Mouse (Mus musculus) urinary bladder, postnatal 10 days (tissue): ENCODE measurements around the gene Nol11.
"Not testable (repeated sequence)": the region's sequence is repeated elsewhere in the genome, so short reads cannot be mapped to it uniquely, and the experiment has no call there.

Source experiments
- DNase-seq: peaks from one replicate; pipeline ENCODE4 v3.0.0; 2022; ENCODE audit warnings: low spot score

The Nol11 gene

DNA sequence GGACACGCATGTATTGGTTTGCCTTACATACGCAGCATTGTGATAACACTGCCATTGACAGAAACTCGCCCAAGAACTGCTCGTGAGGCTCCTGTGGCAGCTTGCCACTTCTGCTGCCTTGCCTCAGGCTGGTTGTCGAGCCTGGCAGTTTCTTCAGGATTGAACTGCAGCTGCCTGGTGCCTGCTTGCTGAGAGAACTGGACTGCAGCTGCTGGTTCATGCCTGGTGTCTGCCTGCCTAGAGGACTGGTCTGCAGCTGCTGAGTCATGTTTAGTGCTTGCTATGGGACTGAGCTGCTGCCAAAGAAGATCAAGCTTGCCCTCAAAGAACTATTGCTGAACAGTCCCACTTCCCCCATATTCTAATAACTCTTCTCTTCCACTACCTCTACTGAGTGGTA is 33.9 kb downstream of the Nol11 start:
- DNase-seq, result no peak

DNA sequence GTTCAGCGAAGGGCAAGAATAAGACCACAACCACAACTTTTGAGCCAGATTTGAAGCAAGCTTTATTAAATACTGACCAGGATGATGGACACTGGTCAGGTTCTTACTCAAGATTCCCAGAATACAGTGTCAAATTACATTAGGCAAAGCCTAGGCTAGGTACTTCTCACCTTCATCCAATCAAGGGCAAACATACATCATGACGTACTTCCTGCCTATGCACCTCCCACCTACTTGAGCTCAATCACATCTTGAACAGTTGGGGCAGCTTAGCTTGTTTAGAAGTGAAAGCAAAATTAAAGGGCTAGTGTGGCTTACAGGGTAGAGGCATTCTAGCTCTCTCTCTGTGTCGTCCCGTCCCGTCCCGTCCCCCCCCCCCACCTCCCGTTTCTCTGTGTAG is 34.8 kb downstream of the Nol11 start:
- no peak for DNase-seq

DNA sequence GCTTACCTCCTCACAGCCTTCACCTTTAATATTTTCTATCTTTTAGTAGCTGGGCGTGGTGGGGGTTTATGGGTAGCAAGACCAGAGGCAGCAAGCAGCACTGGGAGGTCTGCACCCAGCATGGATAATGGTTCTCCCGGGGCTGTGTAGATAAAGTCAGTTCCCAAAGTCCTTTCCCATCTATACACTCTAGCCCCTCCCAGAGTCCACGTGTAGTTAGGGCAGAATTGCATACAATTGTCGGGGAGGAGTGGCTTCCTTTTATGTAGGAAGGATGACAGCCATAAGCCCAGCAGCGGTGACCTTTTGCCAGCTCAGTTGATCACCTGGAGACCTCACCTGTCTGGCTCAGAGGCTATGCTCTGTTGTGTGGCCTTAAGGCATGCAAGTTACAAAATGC is 35.5 kb downstream of the Nol11 start:
- no peak for DNase-seq

DNA sequence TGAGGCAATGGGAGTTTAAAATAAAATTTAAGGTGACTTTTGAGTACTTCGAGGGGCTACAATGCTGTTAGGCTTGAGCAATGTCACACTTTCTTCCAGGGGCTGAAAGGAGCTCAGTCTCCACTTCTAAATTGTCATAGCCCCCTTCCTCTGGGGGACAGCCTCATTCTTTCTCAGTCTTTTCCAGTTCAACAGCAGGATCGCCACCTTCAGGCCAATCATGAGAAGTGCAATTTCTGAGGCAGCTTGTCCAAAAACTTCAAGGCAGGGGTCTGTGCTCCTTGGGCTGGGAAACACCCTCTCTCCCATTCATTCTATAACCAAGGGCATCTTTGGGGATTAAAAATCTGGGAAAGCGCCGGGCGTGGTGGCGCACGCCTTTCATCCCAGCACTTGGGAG is 37.4 kb downstream of the Nol11 start:
- DNase-seq, result no peak

DNA sequence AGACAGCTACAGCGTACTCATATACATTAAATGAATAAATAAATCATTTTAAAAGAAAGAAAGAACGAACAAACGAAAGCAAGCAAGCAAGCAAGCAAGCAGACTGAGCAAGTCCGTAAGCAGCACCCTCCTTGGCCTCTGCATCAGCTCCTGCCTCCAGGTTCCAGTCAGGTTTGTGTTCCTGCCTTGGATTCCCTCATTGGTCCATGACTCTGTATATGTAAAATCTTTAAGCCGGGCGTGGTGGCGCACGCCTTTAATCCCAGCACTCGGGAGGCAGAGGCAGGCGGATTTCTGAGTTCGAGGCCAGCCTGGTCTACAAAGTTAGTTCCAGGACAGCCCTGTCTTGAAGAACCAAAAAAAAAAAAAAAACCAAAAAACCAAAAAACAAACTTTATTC is 45.2 kb downstream of the Nol11 start:
- not testable (repeated sequence) for DNase-seq

DNA sequence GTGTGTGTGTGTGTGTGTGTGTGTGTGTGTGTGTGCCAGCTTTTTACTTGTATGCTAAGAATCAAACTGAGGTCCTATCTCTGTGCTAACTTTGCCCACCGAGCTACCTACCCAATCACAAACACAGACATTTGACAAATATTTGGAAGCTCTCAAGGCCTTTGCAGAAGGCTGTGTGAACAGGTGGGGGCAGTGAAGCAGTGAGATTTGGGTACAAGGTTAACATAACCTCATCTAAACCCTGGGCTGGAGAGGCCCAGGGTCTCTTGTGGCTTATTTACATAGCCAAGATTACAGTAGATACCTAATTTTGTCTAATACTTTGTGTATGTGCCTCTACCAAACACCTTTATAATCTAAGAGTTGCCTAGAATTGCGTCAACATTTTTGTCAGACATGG is 46.8 kb downstream of the Nol11 start:
- DNase-seq, result no peak

DNA sequence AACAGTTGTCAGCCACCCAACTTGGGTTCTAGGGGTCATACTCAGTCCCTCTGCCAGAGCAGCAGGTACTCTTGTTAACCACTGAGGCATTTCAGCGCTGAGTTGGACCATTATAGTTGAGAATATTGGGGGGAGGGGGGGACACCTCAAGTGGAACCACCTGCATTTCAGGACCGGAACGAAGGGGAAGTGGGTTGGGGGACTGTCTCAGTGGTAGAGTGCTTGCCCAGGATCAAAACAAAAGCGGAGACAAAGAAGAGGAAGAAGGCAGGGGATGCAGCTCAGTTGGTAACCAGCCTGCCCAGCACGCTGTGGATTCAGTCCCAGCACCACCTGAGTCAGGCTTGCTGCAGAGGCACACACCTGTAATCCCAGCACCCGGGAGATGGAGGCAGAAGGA is 48.4 kb downstream of the Nol11 start:
- DNase-seq, result no peak

DNA sequence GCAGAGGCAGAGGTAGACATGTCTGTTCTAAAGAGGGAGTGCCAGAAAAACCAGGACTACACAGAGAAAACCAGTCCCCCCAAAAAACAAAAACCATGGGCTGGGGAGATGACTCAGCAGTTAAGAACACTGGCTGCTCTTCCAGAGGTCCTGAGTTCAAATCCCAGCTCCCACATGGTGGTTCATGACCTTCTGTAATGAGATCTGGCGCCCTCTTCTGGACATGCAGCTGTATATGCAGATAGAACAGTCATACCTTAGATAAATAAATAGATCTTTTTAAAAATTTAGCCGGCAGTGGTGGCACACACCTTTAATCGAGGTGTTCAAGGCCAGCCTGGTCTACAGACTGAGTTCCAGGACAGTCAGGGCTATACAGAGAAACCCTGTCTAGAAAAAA is 50.5 kb downstream of the Nol11 start:
- no peak for DNase-seq

DNA sequence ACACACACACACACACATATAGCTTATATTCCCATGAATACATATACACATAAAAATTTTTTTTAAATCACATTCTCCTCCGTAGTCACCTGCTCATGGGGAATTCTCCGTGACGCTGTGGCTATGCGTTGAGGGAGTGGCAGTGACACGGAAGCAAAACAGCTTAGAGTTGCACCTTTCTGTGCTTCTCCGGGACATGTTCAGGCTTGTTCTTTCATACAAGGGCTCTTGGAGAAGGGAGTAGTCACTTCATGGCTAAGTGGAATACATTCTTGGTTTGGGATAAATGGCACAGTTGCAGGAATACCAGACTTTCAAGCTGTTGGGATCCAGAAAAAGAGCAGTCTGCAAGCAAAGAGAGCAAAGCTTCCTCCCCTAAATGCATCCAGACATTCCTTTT is 51.6 kb downstream of the Nol11 start:
- no peak for DNase-seq

DNA sequence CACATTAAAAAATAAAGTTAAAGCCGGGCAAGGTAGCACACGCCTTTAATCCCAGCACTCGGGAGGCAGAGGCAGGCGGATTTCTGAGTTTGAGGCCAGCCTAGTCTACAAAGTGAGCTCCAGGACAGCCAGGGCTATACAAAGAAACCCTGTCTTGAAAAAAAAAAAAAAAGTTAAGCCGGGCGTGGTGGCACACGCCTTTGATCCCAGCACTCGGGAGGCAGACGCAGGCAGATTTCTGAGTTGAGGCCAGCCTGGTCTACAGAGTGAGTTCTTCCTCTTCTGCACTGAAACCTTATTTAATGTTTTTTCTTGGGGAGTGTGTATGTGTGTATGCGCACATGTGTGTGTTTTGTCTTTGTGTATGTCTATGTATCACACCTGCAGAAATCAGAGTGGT is 52.7 kb downstream of the Nol11 start:
- not testable (repeated sequence) for DNase-seq

DNA sequence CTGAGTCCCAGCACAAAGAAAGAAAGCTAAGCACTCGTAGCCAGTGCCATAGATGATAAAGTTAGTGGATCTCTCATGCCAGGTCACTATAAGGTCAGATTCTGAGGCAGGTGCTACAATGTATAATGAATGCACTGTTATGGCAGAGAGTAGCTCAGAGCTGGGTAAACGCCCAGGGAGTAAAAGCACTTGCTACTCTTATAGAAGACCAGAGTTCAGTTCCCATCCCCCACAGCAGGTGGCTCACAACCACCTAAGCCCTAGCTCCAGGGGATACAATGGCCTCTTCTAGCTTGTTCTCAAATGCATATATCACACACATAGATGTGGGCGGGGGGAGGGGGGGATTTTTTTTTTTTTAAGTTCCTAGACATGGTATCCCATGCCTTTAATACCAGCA is 53.4 kb downstream of the Nol11 start:
- no peak for DNase-seq

DNA sequence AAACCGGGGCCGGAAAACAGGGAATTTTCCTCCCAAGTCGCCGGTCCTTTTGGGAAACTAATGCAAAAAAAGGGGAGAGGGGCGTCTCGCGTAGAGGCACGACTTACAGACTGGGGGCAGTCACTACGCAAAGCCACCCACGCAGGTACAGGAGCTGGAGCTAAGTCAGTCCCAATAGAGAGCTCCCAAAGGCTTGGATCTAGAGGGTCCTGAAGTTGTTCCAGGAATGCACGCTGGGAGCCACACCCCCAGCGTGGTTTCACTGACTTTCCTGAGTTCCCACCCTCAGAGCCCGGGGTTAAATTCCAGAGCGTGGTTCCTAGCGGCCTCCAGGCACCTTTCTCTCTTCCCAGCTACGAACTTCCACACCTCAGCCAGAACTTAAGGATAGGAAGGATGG is 56.8 kb downstream of the Nol11 start:
- DNase-seq, result no peak

DNA sequence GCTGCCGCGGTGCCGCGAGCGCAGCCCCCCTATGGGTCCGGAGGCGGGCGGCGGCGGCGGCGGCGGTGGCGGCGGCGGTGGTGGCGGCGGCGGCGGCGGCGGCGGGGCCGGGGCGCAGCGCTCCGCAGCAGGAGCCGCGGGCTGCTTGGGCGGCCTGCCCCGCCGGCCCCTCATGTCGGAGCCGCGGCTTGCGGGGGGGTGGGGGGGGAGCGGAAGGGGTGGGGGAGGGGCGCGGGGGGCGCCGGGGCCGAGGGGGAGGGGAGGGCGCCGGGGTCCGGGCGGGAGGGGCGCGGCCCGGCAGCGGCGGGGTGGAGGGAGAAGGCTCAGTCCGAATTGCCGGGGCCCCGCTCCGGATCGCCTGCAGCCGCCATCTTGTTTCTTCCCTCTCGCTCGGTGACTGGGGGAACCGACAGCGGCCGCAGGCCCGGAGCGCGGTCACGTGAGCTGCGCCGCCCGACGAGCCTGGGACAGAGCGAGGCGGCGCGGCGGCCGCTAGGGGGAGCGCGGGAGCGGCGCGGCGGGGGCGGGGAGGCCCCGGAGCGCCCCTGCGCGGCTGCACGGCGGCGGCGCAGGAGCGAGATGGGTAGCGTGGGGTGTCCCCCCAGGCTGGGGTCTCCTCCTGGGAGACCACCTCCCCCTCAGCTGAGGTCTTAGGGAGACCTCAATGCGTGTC is 57.3 kb downstream of the Nol11 start, which contains the start of gene Bptf:
Bptf (minus strand) TSS at position 379 of the 673 bp plus-strand sequence.
- DNase-seq, result peak; percentile 61

DNA sequence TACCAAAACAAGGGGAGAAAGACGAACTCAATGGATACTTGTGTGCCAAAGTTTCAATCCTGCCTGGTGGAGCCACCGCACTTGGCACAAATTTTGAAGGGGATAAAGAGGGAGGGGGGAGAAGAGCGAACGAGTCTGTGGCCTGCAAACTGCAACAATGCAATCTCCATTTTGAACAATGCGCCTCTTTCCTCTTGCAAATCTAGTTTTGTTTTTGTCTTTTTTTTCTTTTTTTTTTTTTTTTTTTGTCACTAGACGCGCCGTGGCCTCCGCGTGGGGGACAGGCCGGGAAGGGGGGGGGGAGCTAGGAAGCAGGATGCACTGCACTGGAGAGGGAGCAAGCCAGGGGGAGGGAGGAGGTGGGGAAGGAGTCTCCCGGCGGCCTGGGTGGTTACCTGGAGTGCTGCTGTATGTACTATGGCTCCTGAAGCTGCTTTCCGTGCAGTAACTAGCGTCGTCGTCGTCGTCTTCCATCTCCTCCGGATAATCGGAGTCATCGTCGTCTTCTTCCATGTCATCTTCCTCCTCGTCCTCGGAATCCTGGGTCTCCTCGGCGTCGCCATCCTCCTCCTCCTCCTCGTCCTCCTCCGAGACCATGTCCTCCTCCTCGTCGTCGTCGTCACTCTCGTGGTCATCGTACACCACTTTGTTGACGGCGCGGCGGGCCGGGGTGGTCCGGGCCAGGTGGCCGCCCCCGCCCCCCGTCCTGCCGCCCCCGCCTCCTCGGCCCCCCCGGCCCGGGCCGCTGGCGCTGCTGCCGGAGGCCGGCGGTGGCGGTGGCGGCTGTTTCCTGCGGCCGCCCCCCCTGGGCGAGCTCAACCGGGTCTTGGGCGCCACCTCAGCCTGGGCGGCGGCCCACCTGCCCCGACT is 58.1 kb downstream of the Nol11 start:
- no peak for DNase-seq

DNA sequence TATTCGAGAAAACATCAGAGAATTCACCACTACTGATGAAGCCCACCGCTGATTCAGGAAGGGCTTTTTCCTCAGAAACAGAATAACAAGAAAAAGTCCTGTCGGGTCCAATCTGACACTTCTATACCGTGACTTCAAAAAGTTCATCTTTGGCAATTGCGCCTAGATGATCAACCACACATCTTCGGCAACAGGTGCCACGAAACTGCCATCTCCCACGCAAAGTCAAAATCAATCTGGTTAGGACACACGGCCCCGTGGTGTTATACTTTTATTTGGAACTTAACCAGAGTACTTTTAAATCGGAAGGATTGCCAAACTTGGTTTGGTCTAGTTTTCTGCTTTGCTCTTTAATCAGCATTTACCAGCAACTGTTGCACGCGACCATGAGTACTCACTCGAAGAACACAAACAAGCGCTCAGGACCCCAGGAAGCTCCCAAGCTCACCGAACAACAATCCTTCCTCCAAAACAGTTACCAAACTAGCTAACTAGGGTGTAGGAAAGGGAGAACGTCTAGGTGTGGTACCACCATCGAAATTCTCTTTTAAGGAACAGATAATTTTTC is 58.9 kb downstream of the Nol11 start:
- DNase-seq, result no peak

DNA sequence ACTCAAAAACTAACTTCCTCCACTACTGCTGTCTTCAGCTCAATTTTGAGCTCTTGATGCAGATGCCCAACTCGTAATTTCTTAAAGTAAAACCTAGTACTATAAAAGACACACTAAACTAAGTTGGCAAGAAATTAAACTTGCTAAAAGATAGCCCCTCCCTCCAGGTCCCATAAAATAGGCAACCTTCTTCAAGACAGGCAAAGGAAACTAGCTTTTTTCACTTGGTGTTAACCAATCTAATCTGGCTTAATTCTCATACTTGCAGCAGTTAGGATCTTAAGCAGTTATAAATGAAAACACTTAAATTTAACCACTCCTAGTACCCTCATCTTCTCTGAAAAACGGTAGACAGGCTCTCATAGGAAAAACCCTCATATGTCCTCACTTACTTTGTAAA is 59.5 kb downstream of the Nol11 start:
- no peak for DNase-seq

DNA sequence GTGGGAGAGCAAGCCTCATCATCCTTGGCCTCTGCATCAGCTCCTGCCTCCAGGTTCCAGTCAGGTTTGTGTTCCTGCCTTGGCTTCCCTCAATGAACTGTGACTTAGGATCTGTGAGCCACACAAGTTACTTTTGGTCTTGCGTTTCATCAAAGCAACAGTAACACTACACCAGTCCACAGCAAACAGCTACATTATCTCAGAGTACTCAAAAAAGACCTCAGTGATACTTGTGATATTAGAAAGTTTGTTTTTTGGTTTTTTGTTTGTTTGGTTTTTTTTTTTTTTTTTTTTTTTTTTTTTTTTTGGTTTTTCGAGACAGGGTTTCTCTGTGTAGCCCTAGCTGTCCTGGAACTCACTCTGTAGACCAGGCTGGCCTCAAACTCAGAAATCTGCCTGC is 62.5 kb downstream of the Nol11 start:
- DNase-seq, result not testable (repeated sequence)

DNA sequence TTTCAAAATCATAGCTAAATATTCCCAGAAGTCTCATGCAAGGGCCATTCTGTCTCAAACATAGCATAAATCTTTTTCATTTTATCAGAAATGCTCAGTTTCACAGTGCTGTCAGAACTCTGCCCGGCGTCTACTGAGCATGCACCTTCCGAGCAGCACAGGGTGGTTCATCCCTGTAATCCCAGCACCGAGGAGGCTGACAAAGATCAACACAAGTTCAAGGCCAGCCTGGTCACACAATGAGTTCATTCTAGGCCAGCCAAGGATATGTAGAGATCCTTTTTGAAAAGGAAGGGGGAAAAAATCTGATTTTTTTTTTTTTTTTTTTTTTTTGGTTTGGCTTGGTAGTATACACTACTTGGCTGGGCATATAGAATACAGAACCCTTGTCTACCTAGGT is 64.2 kb downstream of the Nol11 start:
- no peak for DNase-seq

DNA sequence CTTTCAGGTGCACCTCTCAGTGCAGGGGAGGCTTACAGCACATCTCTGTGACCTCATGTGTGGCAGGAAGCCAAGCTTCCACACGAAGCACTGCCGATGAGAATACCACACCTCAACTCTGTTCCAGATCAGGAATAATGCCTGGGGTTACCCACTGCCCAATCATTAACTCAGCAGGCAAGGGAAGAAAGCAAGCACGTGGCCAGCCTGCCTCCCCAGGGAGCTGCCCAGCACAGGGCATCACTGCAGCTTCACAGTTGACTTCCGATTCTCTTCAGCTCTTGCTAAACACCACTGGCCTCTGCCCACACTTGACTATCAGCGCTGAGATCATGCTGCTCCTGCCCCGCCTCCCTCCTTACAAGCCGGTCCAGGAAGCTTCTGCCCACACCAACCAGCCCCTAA is 64.9 kb downstream of the Nol11 start:
- no peak for DNase-seq

DNA sequence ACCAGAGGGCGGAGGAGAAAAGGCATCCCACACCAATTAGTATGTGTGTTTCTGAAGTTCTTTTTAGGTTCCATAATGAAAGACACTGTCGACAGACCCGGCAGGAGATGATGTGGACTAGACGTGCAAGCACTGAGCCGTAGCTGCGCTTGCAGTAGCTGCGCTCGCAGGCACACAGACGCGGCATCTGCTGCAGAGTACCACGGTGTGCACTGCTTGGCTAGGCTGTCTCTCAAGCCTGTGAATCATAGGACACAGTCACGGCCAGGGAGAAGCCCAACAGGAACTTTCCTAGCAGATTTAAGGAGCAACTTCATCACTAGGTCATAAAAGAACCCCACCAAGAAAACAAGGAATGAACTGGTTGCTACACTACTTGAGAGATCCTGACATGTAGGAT is 71.4 kb downstream of the Nol11 start:
- DNase-seq, result no peak
